Mouse (Mus musculus): ENCODE results near the gene Kif16b. TPM values are rescaled to one million over a fixed set of nuclear protein-coding genes. Genes with fewer than 3 reads are reported as not detected.
"Not testable (repeated sequence)": the region's sequence is repeated elsewhere in the genome, so short reads cannot be mapped to it uniquely, and the experiment has no call there.

Kif16b gene
- total RNA-seq, 4 experiments from 2014 or later, result 35.9 to 43.4 (median 39.4) TPM

GRCm38 (mm10) chr2:142590284-142590724 lies 311.0 kb downstream of the Kif16b start:
- DNase-seq (ENCODE audit: low spot score), result no peak

DNA sequence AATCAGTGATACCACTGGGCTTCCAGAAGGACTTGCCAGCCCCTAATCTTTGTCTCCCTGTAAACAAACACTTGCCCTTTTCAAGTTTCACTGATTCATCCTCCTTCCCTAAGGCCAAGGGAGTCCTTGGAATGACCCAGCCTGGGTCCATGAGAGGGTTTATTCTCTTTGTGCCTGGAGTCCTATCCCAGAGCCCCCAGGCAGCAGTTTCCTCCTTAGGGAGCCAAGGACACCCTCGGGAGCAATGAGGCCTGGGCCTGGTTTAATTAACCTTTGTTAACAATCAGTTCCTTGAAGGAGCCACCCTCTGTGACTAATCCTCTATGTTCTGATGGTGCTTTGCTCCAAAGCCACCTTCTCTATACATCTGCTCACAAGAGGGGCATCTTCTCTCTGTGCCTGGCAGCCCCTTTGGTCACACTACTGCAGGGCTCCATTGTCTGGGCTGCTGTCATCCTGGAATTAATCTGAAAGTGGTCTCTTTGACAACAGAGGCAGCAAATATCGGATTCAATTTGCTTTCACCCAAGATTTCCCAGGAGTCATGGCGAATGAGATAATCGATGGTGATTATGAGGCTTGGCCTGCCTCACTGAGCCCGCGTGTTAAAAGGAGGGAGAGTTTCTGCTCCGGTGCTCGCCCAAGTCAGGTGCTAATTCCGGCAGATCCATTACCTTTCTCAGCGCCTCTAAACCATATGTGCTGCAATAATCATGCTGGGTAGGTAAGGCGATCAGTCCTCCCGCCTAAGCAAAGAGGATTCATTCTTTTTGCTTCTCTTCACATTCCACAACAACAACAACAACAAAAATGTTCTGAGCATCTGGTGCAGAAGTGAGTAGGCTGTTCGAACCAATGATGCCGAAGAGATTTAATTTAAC lies 311.7 kb downstream of the Kif16b start:
- DNase-seq (ENCODE audit: low spot score), result no peak

DNA sequence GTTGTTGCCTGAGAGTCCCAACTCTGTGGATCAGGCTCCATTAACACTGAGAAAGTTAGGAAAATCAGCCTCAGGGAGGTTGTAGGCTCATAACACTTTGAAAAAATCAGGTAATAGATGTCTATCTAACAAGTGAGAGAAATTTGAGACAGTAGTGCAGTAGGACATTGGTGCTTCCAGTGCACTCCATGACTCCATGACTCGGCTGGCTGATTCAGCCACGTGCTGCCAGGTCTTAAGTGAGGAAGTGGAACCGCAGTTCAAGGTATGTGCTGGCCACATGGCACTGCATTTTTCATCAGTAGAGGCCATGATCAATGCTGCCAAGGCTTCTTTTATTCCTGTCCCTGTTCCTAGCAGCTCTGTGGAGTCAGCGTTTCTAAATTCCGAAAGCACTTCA lies 315.5 kb downstream of the Kif16b start:
- no peak for DNase-seq (ENCODE audit: low spot score)

DNA sequence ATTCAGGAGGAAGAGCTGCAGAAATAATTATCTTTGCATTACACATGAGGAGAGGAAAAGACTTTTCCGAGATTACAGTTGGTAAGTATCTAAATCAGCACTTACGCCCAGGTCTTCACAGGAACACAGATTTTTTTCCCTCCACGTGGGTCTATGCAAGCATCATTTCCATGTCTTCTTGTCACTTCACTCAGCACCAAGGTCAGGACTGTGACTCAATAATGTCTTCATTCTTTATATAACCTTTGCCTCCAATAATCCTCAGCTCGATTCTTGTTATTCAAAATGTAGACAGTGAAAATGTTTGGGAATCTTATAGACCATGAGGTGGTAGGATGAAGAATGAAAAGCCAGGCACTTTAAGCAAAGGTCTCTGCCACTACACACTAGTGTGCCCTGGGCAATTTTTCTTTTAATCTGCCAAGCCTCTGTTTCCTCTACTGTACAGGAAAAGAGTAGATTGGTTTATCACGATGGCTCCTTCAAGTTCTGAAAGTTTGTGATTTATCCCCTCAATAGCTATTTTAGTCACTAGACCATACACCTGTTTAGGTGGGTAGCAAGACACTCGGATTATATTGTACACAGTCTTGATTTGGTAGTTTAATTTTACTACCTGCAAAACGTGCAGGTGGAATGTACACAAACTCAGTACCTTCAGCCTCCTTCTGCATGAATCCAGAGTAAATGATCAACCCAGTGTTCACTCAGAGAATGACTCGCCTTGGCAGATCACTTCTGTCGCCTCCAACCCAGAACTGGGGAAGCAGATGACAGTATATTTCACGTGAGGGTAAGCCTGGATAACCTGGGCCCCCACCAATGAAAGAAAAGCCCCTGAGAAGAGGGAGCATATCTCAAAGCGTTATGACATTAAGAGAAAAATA lies 316.2 kb downstream of the Kif16b start:
- DNase-seq (ENCODE audit: low spot score), result no peak

DNA sequence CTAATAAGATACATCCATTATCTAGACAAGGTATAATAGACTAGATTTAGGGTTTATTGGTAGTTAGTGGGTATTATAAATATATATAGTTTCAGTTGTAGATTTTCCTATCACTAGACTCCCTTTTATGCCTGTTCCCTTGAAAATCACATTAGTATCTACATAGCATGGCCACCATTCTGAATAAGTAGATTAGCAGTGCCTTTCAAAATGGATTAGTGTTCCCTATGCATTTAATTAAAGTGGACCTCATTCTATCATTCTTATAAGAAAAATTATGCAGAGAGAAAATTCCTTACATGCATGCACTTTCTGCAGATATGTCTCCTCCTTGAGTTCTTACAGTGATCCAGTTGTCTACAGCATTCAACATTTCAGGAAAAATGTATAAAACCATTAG lies 320.9 kb downstream of the Kif16b start:
- DNase-seq (ENCODE audit: low spot score), result no peak

DNA sequence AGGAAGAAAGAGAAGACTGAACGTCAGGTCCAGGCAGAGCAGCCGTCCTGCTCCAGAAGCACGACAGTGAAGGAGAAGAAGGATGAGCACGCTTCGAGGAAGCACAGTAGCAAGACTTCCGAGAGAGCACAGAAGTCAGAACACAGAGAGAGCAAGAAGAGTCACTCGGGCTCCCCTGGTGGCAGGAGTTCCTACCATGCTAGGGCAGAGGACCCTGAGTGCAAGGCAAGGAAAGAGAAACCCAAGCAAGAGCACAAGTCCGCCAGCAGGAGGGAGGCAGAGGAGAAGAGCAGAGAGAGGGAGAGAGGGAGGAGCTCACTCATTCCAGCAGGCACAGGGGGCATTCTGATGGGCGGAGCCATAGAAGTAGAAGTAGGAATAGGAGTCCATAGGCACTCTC lies 323.9 kb downstream of the Kif16b start:
- DNase-seq (ENCODE audit: low spot score), result not testable (repeated sequence)

- DNase-seq (ENCODE audit: low spot score), result no peak
These were observed 331.6 kb downstream of the Kif16b start for GRCm38 (mm10) chr2:142569771-142570170.

Other genes with a start within 250 kb of the Kif16b start
- 10 to 100 TPM; 15.2 to 23.5 (median 16.9) TPM for gene Snrpb2, start 161.5 kb upstream of the Kif16b start, total RNA-seq (2022)
- gene Otor, start 176.9 kb upstream of the Kif16b start, total RNA-seq (2022), result not detected